Mouse (Mus musculus) liver, embryonic 12.5 days (tissue): Measurements from ENCODE around the gene Tm2d3. TPM values are rescaled to one million over a fixed set of nuclear protein-coding genes. Genes with fewer than 3 reads are reported as not detected.

Experiments used
- ATAC-seq: fragments of 200-750 bp; cut with Nextera tagmentation; 2 replicates; pipeline ENCODE4 v1.8.0; 2017; ENCODE audit warnings: moderate number of reproducible peaks, mild to moderate bottlenecking, moderate library complexity
- H3K27ac ChIP-seq: fragments of 300-500 bp; sonication (generic); 2 replicates; pipeline ENCODE4 v1.5.1; 2016; ENCODE audit warnings: mild to moderate bottlenecking
- H3K27me3 ChIP-seq: fragments of 300-500 bp; sonication (generic); replicated peaks from 2 replicates; pipeline ENCODE4 v1.6.1; 2016; ENCODE audit warnings: mild to moderate bottlenecking, moderate library complexity
- H3K36me3 ChIP-seq: fragments of 300-500 bp; sonication (generic); 2 replicates; pipeline ENCODE4 v1.6.1; 2016; ENCODE audit warnings: mild to moderate bottlenecking, moderate library complexity
- H3K4me1 ChIP-seq: fragments of 300-500 bp; sonication (generic); 2 replicates; pipeline ENCODE4 v1.6.1; 2016
- H3K4me2 ChIP-seq: fragments of 300-500 bp; sonication (generic); 2 replicates; pipeline ENCODE4 v1.6.1; 2016; ENCODE audit warnings: mild to moderate bottlenecking, moderate library complexity
- H3K4me3 ChIP-seq: fragments of 300-500 bp; sonication (generic); 2 replicates; pipeline ENCODE4 v1.5.1; 2016; ENCODE audit warnings: mild to moderate bottlenecking, moderate library complexity
- H3K9ac ChIP-seq: fragments of 300-500 bp; sonication (generic); 2 replicates; pipeline ENCODE4 v1.6.1; 2016; ENCODE audit warnings: mild to moderate bottlenecking, moderate library complexity
- H3K9me3 ChIP-seq: fragments of 300-500 bp; sonication (generic); replicated peaks from 2 replicates; pipeline ENCODE4 v1.6.1; 2016; ENCODE audit warnings: mild to moderate bottlenecking, moderate library complexity
- WGBS: fragments of 180-500 bp; shearing (Covaris S2); methylation state at CpG from one replicate; pipeline ENCODE4 v1.1.7; 2016; ENCODE audit not compliant: insufficient replicate concordance; 5-methylcytosine and 5-hydroxymethylcytosine counted together
- polyA plus RNA-seq: library from polyadenylated mRNA; unstranded; fragments of >200 nt; fragmentation: Nextera tagmentation; extraction: Ambion mirVana; gene quantifications from 2 replicates; pipeline ENCODE4 v1.2.1, GENCODE M21; 2016

The Tm2d3 gene
- polyA plus RNA-seq, 1 experiment from 2014 or later, result 35.9 TPM

DNA sequence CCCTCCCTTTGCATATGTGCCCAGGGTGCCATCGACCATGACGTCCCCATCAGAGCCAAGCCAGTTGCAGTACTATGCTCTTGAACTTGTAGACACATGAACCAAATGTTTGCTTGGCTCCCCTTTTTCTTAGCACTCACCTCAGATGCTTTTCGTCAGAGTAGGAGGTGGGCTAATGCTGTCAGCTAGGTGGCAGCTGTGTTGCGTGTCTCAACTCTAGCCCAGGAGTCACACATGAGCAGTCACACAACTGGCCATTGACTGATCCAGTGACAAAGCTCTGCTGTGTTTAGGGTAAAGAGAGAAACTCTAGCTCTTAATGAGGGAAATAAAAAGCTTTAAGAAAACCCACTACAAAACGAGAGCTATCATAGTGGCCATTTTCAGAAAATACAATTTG, 22.8 kb downstream of the Tm2d3 start:
- H3K36me3 ChIP-seq, result no peaks in the 10 kb centered on the region
- no peaks in the 10 kb centered on the region for H3K4me1 ChIP-seq
- H3K27ac ChIP-seq, result no peak overlapping the region
- H3K27me3 ChIP-seq, result peaks cover 12% of the 10 kb centered on the region; the same call in 1 of the 2 replicates
- no peak overlapping the region for H3K9ac ChIP-seq
- no peak overlapping the region for H3K4me3 ChIP-seq
- H3K4me2 ChIP-seq, result no peak overlapping the region
- no peaks in the 10 kb centered on the region for H3K9me3 ChIP-seq
- WGBS, result 58% methylated on average over 5 of the region's 5 CpGs
- ATAC-seq, result no peak

DNA sequence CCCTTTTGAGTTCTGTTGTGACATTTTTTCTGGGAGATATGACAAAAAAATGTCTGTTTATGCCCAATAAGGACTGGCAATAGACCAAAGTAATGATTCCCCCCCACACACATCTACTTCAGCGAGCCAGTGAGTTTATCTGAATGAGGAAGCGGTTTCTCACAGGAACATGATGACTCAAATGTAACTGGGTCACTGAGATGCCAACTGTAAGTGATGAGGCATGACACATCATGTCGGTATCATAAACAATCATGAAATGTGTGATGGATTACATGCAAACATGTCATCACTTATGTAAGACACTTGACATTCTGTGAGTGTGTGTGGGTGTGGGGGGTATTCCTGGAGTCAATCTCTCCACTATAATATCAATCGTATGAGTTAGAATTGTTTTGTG, 23.3 kb downstream of the Tm2d3 start:
- H3K27ac ChIP-seq, result no peak overlapping the region
- H3K4me1 ChIP-seq, result no peaks in the 10 kb centered on the region
- no peaks in the 10 kb centered on the region for H3K36me3 ChIP-seq
- H3K4me3 ChIP-seq, result no peak overlapping the region
- H3K27me3 ChIP-seq, result peaks cover 12% of the 10 kb centered on the region; the same call in 1 of the 2 replicates
- ATAC-seq, result no peak
- no peak overlapping the region for H3K9ac ChIP-seq
- no peak overlapping the region for H3K4me2 ChIP-seq
- no peaks in the 10 kb centered on the region for H3K9me3 ChIP-seq
- WGBS, result 52% methylated on average over 4 of the region's 4 CpGs

DNA sequence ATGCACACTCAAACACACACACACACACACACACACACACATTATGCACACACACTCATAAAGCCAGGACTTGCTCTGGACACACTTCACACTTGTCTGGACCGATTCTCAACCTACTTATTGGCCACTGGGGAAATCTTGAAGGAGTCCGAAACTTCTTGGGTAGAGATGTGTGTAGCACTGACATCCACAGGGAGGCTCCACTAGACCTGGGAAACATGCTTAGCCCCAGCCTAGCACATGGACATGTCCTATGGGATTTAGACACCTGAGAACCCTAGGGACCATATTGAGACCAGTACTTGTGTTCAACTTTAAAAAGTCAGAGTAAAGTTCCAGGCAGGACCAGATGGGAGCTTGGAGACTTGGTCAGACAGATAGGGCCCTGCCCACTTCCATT, 43.1 kb downstream of the Tm2d3 start:
- no peaks in the 10 kb centered on the region for H3K27me3 ChIP-seq
- H3K4me2 ChIP-seq, result no peak overlapping the region
- H3K9me3 ChIP-seq, result no peaks in the 10 kb centered on the region
- WGBS, result 62% methylated on average over 2 of the region's 2 CpGs
- H3K27ac ChIP-seq, result no peak overlapping the region
- no peaks in the 10 kb centered on the region; the same call in 1 of the 2 replicates for H3K4me1 ChIP-seq
- H3K4me3 ChIP-seq, result no peak overlapping the region
- H3K36me3 ChIP-seq, result no peaks in the 10 kb centered on the region
- ATAC-seq, result no peak
- H3K9ac ChIP-seq, result no peak overlapping the region

DNA sequence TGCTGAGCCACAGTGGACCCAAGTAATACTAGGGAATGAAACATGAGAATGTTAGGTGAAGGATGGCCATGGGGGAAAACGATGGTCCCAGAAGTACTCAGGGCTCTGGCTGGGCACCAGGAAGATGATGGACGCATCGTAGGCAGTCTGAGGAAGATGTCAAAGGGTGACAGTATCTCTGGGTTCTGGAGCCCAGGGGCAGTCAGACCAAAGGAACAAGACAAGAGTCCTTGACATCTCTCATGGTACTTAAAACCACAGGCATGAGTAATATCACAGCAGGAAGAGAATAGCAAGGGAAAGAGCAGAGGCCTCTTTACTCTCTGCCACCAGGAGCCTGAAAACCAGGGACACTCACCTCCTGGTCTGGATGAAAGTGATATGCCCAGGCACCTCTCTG, 44.3 kb downstream of the Tm2d3 start:
- no peaks in the 10 kb centered on the region for H3K27me3 ChIP-seq
- H3K9me3 ChIP-seq, result no peaks in the 10 kb centered on the region
- H3K36me3 ChIP-seq, result no peaks in the 10 kb centered on the region
- no peak overlapping the region for H3K4me2 ChIP-seq
- H3K9ac ChIP-seq, result no peak overlapping the region
- H3K27ac ChIP-seq, result no peak overlapping the region
- WGBS, result 68% methylated on average over 3 of the region's 3 CpGs
- no peak overlapping the region for H3K4me3 ChIP-seq
- no peaks in the 10 kb centered on the region; the same call in 1 of the 2 replicates for H3K4me1 ChIP-seq
- no peak for ATAC-seq

DNA sequence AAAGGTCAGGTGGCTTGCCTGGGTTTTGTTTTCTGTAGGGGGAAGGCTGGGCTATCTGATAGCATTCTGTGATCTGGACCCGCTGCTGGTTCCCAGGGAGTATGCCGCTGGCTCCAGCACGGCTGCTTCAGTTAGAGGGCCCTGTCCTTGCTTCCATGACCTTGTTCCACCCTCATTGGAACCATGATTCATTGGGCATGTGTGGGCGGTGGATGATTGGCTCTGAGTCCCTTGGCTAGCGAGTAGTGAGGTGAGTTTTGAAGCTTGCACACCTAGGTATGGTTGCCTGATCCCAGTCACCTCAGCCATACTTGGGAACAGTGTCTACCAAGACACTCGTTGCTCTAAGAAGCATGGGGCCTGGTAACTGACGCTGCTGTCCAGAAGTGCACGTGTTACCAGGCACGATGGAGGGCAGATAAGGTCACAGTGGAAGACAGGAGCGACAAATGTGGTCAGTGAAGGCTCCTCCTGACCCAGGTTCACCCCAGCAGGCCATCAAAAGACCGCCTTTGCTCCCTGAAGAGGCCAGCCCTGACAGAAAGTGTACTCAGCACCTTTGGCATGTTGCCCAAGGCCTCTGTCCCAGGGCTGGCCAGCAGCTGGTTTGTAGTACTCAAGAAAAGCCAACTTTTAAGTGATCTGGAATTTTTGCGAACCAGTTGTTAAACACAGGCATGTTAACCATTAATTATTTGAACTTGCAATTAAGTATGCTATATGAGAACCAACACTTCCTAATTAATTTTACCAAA, 46.5 kb downstream of the Tm2d3 start:
- no peak for ATAC-seq

DNA sequence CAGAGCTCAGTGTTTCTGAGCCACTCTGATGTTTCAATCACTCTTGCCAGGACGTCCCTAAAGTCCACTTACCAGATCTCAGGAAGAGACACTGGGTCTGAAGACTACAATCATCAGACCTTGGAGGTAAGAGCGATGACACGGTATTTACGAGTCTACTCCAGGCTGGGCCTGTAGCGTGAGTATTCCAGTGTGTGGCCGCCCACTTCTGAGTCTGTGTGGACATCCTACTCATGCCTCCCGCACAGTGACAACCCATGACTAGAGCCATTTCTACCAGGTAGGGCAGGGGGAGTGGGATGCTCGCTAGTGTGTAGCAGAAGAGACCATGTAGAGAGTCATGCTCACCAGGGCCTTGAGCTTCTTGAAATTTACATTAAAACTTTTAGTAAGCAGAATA, 51.9 kb downstream of the Tm2d3 start:
- no peak overlapping the region for H3K4me2 ChIP-seq
- no peaks in the 10 kb centered on the region for H3K4me1 ChIP-seq
- no peaks in the 10 kb centered on the region for H3K9me3 ChIP-seq
- ATAC-seq, result no peak
- no peaks in the 10 kb centered on the region for H3K27me3 ChIP-seq
- H3K27ac ChIP-seq, result no peak overlapping the region
- 81% methylated on average over 8 of the region's 8 CpGs for WGBS
- no peak overlapping the region for H3K9ac ChIP-seq
- no peak overlapping the region for H3K4me3 ChIP-seq
- H3K36me3 ChIP-seq, result no peaks in the 10 kb centered on the region

More for the DNA sequence above, 46.5 kb downstream of the Tm2d3 start:
- no peaks in the 10 kb centered on the region; the same call in 1 of the 2 replicates for H3K4me1 ChIP-seq
- 47% methylated on average over 12 of the region's 12 CpGs for WGBS
- H3K9me3 ChIP-seq, result no peaks in the 10 kb centered on the region
- H3K4me2 ChIP-seq, result no peak overlapping the region
- H3K27me3 ChIP-seq, result no peaks in the 10 kb centered on the region
- no peaks in the 10 kb centered on the region for H3K36me3 ChIP-seq
- H3K27ac ChIP-seq, result no peak overlapping the region
- no peak overlapping the region for H3K4me3 ChIP-seq
- H3K9ac ChIP-seq, result no peak overlapping the region

DNA sequence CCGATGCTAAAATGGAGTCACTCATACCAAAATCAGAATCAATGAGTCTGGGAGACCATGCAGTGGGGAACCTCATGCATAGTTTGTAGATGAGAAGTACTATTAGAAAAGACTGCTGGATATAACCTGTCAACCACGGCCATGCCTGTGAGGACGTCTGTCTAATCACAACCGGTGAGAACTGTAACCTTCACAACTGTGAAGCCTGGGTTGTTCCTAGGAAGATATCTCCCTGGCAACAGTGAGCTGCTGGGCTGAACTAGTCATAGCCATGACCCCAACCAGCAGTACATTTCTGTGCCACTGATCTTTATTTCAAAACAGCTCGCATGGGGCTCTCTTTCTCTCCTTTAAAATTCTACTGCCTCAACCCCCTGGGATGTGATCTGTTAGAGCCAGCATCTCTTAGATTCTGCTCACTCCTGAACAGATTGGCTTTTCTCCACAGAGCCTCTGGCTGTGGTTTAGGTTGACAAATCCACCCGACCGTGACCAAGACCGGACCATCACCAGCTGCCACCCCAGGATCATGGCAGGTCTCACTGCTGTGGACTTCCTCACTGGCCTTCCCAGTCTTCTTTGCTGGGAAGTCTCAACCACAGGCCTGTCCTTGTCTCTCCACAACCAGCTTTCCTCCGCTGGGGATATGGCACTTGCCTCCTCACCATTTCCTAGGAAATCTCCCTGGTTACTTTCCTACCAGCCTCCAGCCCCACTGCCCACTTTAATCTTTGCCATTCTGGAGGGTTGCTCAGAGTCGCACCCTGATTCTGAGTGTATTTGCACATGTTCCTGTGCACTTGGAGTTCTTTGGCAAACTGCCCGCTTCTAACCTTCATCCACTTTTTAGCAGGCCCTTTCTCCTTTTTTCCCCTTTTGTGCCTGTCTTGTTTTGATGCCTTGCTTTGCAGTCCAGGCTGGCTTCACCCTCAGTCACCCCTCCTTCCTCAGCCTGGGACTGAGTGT, 57.3 kb downstream of the Tm2d3 start:
- WGBS, result 74% methylated on average over 11 of the region's 11 CpGs
- Histone ChIP-seq H3K9ac (no peak overlapping the region), H3K4me1 (no peaks in the 10 kb centered on the region), H3K4me2 (no peak overlapping the region), H3K36me3 (no peaks in the 10 kb centered on the region), H3K9me3 (no peaks in the 10 kb centered on the region), H3K4me3 (no peak overlapping the region), H3K27ac (no peak overlapping the region), H3K27me3 (no peaks in the 10 kb centered on the region)
- no peak for ATAC-seq

Other genes starting within 250 kb of the Tm2d3 start
- gene Tjp1, start 163.4 kb upstream of the Tm2d3 start, polyA plus RNA-seq, result 7.0 and 7.9 TPM in 2 replicates
- gene Tarsl2, start 46.3 kb upstream of the Tm2d3 start, polyA plus RNA-seq, result 32.5 and 33.9 TPM in 2 replicates
- gene Pcsk6, start 170.6 kb downstream of the Tm2d3 start, polyA plus RNA-seq, result 0.87 and 1.0 TPM in 2 replicates